Mouse (Mus musculus): ENCODE results near the gene Entpd8.

The Entpd8 gene

DNA sequence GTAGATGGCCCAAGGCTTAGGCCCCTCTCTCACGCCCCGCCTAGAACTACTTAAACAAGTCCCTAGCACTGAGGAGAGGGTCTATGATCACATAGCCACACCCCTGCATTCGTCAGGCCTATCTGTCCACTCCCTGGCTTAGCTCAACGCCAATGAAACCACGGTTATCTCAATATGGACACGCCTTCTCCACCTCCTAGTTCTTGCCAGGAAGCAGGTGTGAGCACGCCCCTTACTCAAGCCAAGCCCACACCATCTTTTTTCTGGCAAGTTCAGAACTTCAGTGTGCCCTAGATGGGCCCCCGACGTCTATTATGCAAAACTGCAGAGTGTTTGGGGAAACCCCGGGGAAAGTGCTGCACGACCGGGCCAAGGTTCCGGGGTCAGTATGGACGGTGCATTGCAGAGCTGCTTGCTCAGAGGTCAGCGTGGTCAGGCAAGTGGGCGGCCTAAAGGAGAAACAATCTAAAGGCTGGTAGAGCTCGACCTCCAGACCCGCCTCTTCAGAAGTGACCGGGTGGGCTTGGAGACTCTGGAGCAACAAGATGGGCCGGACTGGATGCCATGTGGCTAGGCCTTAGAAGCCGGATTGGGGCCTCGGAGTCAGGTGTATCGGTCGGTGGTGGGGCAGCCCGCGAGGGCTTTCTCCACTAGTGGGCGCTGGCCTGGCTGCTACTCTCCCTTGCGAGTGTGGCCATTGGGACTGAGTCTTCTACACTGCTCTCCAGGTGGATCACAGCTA lies 15.2 kb downstream of the Entpd8 start, which contains the start of gene Noxa1:
TSS of gene Noxa1 (minus strand) at position 41 of the 742 bp plus-strand sequence.
- no peak for DNase-seq (ENCODE audit: low spot score)

GRCm38 (mm10) chr2:25098005-25098615 lies 18.0 kb downstream of the Entpd8 start:
- no peak for DNase-seq (ENCODE audit: low spot score)

DNA sequence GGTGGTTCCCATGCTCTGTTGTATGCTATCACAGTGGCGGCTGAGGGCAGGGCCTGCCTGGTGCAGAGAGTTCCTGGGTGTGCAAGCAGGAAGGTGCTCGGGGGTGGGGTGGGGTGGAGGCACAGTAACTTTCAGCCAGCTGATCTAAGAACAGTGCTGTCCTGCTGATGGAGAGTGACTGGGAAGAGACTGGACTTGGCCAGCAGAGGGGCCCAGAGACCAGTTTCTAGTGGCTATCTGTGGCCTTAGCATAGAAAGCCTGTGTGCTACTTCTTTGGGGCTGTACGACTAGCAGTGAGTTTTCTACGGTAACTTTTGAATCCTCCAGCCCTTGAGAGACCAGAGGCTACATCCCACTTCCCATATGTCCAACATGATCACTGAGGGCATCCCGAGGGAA lies 18.9 kb downstream of the Entpd8 start:
- DNase-seq (ENCODE audit: low spot score): peak; percentile 39

GRCm38 (mm10) chr2:25099703-25100102 lies 19.6 kb downstream of the Entpd8 start:
- DNase-seq (ENCODE audit: low spot score): no peak

DNA sequence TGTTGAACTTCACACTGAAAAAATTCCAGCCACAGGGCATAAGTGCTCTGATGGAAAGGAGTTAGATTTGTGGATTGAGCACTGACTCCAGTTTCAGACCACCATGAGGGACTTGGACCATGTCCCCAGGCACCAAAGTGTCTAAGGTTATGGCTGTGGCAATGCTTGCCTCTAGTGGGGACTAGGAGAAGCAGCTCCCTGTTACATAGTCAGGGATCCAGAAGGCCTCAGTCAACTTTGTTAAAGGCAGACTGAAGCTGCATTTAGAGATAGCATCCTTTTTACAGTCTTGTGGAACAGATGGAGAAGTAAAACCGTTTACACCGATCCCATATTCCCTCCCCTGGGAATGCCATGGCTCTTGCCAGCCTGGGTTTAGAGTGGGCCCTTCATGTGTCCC lies 24.0 kb downstream of the Entpd8 start:
- DNase-seq (ENCODE audit: low spot score): no peak

GRCm38 (mm10) chr2:25106045-25106444 lies 25.9 kb downstream of the Entpd8 start:
- DNase-seq (ENCODE audit: low spot score): no peak

DNA sequence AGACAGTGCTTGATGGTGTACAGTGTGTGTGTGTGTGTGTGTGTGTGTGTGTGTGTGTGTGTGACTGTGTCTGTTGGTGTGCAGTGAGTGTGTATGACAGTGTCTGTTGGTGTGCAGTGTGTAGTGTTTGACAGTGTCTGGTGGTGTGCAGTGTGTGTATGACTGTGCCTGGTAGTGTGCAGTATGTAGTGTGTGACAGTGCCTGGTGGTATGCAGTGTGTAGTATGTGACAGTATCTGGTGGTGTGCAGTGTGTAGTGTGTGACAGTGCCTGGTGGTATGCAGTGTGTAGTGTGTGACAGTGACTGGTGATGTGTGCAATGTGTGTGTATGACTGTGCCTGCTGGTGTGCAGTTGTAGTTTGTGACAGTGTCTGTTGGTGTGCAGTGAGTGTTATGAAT lies 29.4 kb downstream of the Entpd8 start:
- no peak for DNase-seq (ENCODE audit: low spot score)

DNA sequence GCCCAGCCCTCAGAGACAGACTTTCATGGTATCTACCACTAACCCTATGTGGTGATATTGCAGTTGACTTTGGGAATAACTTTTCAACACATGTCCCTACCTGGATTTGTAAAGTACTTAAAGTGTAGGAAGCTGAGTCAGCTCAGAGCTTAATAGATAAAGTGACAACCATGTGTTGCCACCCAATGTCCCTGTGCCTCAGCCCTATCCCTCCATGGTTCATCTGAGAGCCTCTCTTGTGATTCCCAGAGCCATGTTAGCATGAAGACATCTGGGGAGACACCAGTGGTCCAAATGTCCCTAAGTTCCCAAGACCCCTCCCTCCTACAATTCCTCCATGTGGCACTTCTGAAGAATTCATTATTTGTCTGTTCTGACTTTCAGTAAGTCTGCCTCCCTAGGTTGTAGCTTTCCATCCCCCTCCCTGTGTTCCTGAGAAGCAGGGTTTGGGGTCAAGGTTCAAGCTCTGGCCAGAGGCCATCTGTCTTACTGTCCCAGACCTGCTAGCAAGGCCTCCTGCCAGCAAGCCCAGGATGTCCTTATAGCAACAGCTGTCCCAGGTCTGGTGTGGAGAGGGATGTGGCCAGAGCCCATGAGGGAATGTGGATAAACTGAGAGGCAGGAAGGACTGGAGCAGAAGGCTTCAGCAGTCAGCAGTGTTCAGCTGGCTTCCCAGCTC lies 30.5 kb downstream of the Entpd8 start:
- DNase-seq (ENCODE audit: low spot score): peak; percentile 31

GRCm38 (mm10) chr2:25111184-25111791 lies 31.2 kb downstream of the Entpd8 start:
- no peak for DNase-seq (ENCODE audit: low spot score)

GRCm38 (mm10) chr2:25114308-25114707 lies 34.2 kb downstream of the Entpd8 start:
- no peak for DNase-seq (ENCODE audit: low spot score)

DNA sequence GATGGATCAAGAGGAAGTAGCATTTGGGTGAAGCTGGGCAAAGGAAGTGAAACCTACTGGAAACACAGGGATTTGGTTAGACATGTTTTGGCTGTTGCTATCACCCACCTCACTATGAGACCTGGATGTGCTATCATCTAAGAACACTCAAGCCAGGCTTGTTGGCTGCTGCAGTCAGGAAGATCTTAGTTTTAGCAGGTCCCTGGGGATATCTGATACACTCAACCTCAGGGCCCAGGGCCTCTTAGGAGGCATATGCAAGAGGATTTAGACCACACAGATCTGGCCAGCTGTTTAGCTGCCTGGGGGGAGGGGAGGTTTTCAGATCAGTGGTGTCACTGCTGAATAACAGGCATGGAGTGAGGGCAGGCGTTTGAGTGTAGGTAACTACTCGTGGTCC lies 35.3 kb downstream of the Entpd8 start:
- DNase-seq (ENCODE audit: low spot score): no peak

GRCm38 (mm10) chr2:25120963-25121362 lies 40.9 kb downstream of the Entpd8 start:
- no peak for DNase-seq (ENCODE audit: low spot score)

DNA sequence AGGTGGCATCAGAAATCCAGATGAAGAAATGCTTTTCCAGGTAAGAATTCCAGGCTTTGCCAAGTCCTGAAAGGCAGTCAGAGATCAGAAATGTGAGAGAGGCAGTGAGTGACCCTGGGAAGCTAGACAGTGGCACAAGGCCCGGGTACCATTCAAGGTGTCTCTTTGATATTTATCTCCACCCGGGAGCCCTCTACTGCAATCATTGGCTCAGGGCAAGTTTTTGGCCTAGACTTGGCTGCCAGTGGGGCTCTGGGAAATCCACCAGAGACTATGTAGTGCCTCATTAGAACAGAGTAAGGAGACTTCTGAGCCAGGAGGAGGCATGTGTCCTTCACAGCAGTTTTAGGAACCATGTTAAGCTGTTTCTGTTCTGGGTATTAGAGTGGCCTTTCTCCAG lies 42.6 kb downstream of the Entpd8 start:
- no peak for DNase-seq (ENCODE audit: low spot score)

GRCm38 (mm10) chr2:25123527-25123926 lies 43.4 kb downstream of the Entpd8 start:
- DNase-seq (ENCODE audit: low spot score): no peak

DNA sequence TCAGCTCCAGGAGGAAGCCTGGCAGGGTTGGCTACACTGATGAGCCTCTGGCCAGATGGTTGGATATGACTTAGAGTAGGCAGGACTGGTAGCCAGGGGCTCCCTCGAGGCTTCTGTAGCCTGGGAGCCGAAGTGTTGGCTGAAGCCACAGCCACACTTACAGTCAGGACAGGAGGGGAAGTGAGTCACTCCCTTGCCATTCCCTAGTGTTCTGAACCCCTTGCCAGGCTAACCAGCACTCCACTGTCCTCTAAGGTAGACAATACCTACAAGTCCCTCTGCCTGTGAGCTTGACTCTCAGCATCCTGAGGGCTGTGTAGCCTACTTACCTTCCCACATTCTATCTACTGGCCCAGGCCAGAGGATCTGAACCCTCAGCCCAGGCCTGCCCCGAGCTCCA lies 44.3 kb downstream of the Entpd8 start:
- no peak for DNase-seq (ENCODE audit: low spot score)

- no peak for DNase-seq (ENCODE audit: low spot score)
These were observed 45.0 kb downstream of the Entpd8 start for GRCm38 (mm10) chr2:25125146-25125545.

DNA sequence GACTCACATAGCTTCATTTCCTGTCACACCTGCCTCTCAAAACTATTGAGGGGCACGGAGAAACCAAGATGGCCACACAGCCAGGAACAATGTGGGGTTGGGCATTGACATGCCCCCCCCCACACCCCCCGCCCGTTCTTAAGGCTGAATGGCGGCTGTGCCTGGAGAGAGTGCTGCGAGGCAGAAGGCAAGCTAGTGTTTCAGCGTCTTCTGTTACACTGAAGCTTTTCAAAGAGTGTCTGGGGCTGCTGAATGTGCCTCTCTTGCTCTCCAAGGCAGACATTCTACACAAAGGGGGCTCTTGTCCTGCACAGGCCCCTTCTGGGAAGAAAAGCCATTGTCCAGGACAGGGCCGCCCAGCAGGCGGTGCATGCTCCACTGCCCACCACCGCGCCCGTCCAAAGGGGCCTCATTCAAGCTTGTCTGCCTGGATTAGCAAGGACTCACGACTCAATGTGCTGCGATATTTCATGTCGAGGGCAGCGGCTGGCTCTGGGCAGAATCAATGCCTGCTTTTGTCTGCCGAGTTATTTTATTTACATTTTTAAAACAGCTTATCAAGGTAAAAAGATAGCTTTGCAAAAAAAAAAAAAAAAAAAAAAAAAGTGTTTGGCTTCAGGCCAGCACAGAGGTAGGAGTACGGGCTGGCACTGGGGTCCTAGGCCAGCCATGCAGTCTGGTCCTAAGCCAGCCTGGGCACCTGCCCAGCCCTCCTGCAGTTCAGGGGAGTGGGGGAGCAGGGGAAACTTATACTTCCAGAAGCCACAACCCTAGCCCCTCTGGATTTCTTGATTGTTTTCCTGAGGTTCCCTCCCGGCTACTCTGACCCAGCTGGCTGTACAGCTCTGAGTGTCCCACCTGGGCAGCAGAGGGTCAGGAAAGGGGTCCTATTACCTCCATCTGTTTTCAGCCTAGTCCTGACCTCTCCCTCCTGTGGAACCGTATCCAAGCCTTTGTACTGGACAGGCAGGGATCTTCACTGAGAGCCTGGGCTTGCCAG lies 46.2 kb downstream of the Entpd8 start:
- no peak for DNase-seq (ENCODE audit: low spot score)

DNA sequence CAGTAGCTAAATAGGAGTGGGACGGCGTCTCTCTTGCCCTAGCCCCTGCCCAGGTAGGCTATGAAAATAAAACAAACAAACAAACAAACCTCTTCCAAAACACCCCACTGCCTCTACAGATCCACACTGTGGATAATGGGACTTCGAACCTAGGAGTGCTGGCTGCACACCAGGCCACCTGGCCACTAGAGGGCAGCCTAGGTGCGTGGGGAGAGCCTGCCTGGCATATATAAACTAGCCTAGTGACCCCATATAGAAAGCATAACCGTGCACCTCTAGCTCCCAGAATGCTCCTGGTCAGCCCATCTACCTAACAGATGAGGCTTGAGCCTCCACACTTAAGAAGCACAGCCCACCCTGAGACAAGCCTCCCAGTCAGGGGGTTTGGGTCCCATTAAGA lies 47.1 kb downstream of the Entpd8 start:
- no peak for DNase-seq (ENCODE audit: low spot score)

- DNase-seq (ENCODE audit: low spot score): no peak
These were observed 48.0 kb downstream of the Entpd8 start for GRCm38 (mm10) chr2:25128072-25128471.

DNA sequence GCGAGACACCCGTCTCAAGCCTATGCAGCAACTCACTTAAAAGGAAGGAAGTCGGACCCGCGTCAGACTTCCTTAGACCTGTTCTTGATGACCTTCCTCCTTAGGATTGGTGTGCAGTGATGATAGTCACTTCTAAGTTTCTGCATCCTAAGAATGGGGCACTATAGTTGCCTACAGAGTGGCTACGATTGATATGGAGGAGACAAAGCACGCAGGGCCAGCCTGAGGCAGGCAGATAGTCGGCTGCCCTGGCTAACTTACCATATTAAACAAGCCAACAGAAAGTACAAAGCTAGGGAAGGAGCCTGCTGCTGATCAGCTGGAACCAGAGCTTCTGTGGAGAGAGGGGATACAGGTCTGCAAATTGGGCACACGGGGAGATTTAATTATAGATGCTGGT lies 51.5 kb downstream of the Entpd8 start:
- DNase-seq (ENCODE audit: low spot score): no peak
